Mouse (Mus musculus) small intestine, adult 2 months (tissue): ENCODE measurements around the gene BC067074. TPM values are rescaled to one million over a fixed set of nuclear protein-coding genes. Genes with fewer than 3 reads are reported as not detected.

Source experiments
- H3K27ac ChIP-seq: fragments of 200-500 bp; 2 replicates; pipeline ENCODE4 v1.5.1; 2012; ENCODE audit warnings: low read depth, low read length, control low read depth, inconsistent platforms; ENCODE audit not compliant: insufficient read depth
- H3K27me3 ChIP-seq: fragments of 200-500 bp; 2 replicates; pipeline ENCODE4 v1.6.1; 2012; ENCODE audit warnings: mild to moderate bottlenecking, moderate library complexity, low read length, inconsistent platforms; ENCODE audit not compliant: control insufficient read depth, insufficient read depth
- H3K36me3 ChIP-seq: fragments of 200-500 bp; 2 replicates; pipeline ENCODE4 v1.6.1; 2012; ENCODE audit warnings: mild to moderate bottlenecking, low read length, control low read depth, inconsistent platforms; ENCODE audit not compliant: control insufficient read depth, insufficient read depth
- H3K4me1 ChIP-seq: fragments of 200-500 bp; 2 replicates; pipeline ENCODE4 v1.6.1; 2012; ENCODE audit warnings: low read length, inconsistent platforms, mixed read lengths; ENCODE audit not compliant: control insufficient read depth, insufficient read depth, insufficient read length
- H3K4me3 ChIP-seq: fragments of 200-500 bp; 2 replicates; pipeline ENCODE4 v1.5.1; 2012; ENCODE audit warnings: low read depth, mild to moderate bottlenecking, control low read depth, inconsistent platforms, low read length, moderate library complexity
- CTCF ChIP-seq: fragments of 200-500 bp; IDR thresholded peaks from 2 replicates; pipeline ENCODE4 v1.5.1; 2012; ENCODE audit warnings: low read depth, mild to moderate bottlenecking, control low read depth, inconsistent platforms, low read length, moderate library complexity, mixed read lengths; ENCODE audit not compliant: insufficient replicate concordance, insufficient read length; ENCODE audit errors: extremely low read depth
- POLR2A ChIP-seq: fragments of 200-500 bp; IDR thresholded peaks from 2 replicates; pipeline ENCODE4 v1.6.1; 2012; ENCODE audit warnings: low read depth, mild to moderate bottlenecking, control low read depth, inconsistent platforms, low read length, moderate library complexity
- WGBS: fragments of 180-500 bp; shearing (Covaris S2); methylation state at CpG from one replicate; pipeline ENCODE4 v1.1.7; 2018; 5-methylcytosine and 5-hydroxymethylcytosine counted together
- polyA plus RNA-seq: library from polyadenylated mRNA; depleted of rRNA; stranded (reverse); fragments of >200 nt; gene quantifications from 2 replicates; pipeline ENCODE4 v1.2.3, GENCODE M21; 2012

BC067074 gene
- polyA plus RNA-seq, 1 experiment, result 0.10 TPM

DNA sequence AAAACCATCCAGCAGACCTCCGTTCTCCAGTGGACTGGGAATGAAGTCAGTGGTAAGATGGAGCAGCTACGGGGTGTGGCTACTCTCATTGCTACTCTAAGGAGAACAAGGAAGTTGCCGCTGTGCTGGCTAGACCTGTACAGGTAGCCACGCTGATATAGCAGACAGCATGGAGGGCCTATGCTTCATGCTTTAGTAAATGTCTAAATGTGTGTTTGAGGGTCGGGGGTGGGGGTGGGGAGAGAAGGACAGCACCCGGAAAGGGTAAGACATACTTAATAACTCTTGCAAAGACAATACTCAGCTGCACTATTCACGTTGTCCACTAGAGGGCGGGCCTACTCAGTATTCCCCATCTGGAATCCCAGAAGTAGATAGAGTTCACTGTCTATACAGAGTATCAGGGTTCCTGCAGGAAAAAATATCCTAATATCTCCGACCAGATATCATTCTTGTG is 26.4 kb upstream of the BC067074 start:
- H3K36me3 ChIP-seq, result no peaks in the 10 kb centered on the region
- no peak overlapping the region for H3K27ac ChIP-seq
- H3K27me3 ChIP-seq, result no peaks in the 10 kb centered on the region
- H3K4me3 ChIP-seq, result no peak overlapping the region
- no peaks in the 10 kb centered on the region for H3K4me1 ChIP-seq
- TF ChIP-seq CTCF (peak; percentile 70; the same call in 1 of the 2 replicates), POLR2A (no peak)
- 12% methylated on average over 9 of the region's 9 CpGs for WGBS

- Histone ChIP-seq H3K27me3 (no peaks in the 10 kb centered on the region), H3K4me1 (no peaks in the 10 kb centered on the region), H3K4me3 (no peak overlapping the region), H3K27ac (no peak overlapping the region), H3K36me3 (no peaks in the 10 kb centered on the region)
- 64% methylated on average over 3 of the region's 3 CpGs for WGBS
- TF ChIP-seq POLR2A (no peak), CTCF (no peak)
Measured at GRCm38 (mm10) chr13:113267204-113267603, 25.8 kb upstream of the BC067074 start.

DNA sequence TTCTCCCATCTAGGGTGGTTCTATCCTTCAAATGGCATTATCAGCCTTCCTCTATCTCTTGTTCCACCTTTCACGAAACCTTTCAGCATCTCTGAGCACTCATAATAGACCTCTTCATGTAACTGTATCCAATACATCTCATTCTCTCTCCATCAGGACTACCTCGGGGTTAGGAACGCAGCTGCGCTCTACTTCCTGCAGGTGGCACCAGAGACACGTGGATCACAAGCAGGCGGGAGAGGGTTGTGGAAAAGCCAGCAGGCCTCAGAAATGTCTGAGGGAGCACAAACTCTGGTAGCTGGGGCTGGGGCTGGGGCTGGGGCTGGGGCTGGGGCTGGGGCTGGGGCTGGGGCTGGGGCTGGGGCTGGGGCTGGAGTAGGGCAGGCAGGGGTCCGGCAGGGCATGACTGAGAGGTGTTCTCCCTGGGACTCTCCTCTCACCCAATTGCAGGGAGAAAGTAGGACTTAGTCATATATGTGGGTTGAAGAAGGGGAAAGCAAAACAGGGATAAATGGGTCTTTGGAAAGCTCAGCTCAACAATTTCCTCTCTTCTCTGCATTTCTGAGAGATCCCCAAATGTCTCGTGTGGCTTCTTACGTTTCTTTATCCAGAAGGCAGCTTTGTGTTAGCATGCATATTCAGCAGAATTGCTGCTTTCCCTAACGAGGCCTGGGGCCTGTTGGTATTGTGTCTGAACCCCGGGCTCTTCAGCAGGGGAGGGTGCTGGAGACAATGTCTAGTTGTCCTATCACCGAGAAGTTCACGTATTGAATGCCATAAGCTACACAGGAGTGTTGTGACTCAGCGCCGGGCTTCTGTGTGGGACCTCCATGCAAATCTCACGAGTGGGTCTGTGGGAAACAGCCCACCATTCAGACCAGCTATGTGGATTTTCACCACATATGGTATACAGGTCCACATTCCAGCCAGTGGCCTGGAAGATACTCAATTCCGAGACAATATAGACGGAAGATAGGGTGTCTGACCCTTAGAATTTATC is 22.9 kb upstream of the BC067074 start:
- no peak overlapping the region for H3K4me3 ChIP-seq
- H3K36me3 ChIP-seq, result no peaks in the 10 kb centered on the region
- WGBS, result 61% methylated on average over 18 of the region's 18 CpGs
- H3K27ac ChIP-seq, result no peak overlapping the region
- H3K27me3 ChIP-seq, result no peaks in the 10 kb centered on the region
- TF ChIP-seq CTCF (peak; percentile 92; the same call in 1 of the 2 replicates), POLR2A (no peak)
- H3K4me1 ChIP-seq, result no peaks in the 10 kb centered on the region

DNA sequence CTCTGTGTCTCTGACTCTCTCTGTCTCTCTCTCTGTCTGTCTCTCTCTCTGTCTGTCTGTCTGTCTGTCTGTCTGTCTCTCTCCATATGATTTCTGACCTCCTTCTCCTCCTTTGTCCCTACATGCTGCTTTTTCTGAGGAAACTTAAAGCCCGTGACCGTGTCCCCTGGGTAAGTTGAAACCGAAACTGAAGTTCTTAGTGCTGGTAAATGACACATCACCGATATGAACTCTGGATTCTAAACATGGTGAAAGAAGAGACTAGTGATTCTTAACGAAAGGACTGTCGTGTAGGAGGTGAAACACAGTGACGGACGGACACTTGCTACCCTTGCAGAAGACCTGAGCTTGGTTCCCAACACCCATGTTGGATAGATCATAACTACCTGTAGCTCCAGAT is 21.8 kb upstream of the BC067074 start:
- 58% methylated on average over 8 of the region's 8 CpGs for WGBS
- no peak overlapping the region for H3K27ac ChIP-seq
- no peak for TF ChIP-seq CTCF

DNA sequence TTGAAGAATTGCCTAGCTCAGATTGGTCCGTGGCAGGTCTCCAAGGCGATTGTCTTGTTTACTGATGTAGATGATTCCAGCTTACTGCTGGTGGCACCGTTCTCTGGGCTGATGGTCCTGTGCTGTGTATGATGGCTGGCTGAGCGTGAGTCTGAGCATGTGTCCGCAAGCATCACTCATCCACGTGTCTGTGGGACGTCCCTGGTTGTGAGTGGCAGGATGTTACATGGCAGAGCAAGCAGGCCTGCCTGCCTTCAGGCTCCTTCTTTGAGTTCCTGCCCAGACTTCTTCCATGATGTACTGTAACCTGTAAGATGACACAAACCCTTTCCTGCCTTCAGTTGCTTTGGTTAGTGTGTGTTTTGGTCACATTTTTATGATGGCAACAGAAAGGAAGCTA is 5.8 kb upstream of the BC067074 start:
- TF ChIP-seq CTCF, result no peak
- TF ChIP-seq POLR2A, result no peak
- Histone ChIP-seq H3K4me1 (no peaks in the 10 kb centered on the region), H3K4me3 (no peak overlapping the region), H3K36me3 (no peaks in the 10 kb centered on the region), H3K27me3 (no peaks in the 10 kb centered on the region), H3K27ac (no peak overlapping the region)
- 71% methylated on average over 7 of the region's 7 CpGs for WGBS

More for the DNA sequence above, 21.8 kb upstream of the BC067074 start:
- no peaks in the 10 kb centered on the region for H3K36me3 ChIP-seq
- no peak overlapping the region for H3K4me3 ChIP-seq
- H3K4me1 ChIP-seq, result no peaks in the 10 kb centered on the region
- no peaks in the 10 kb centered on the region for H3K27me3 ChIP-seq

GRCm38 (mm10) chr13:113288210-113289197 is 4.5 kb upstream of the BC067074 start:
- H3K4me1 ChIP-seq, result peaks cover 6% of the 10 kb centered on the region
- no peak overlapping the region for H3K4me3 ChIP-seq
- WGBS, result 76% methylated on average over 7 of the region's 7 CpGs
- no peaks in the 10 kb centered on the region for H3K36me3 ChIP-seq
- peaks cover 11% of the 10 kb centered on the region for H3K27me3 ChIP-seq
- no peak overlapping the region for H3K27ac ChIP-seq
- TF ChIP-seq POLR2A (no peak), CTCF (no peak)

- Histone ChIP-seq H3K4me3 (no peak overlapping the region), H3K36me3 (no peaks in the 10 kb centered on the region), H3K4me1 (peaks cover 6% of the 10 kb centered on the region), H3K27me3 (peaks cover 14% of the 10 kb centered on the region), H3K27ac (no peak overlapping the region)
- WGBS, result 53% methylated on average over 4 of the region's 4 CpGs
- TF ChIP-seq CTCF (no peak), POLR2A (no peak)
Measured at GRCm38 (mm10) chr13:113289760-113290159, 3.2 kb upstream of the BC067074 start.
